Comparison of ENCODE assay signal across 12 mouse cellular contexts in the genomic region with DNA sequence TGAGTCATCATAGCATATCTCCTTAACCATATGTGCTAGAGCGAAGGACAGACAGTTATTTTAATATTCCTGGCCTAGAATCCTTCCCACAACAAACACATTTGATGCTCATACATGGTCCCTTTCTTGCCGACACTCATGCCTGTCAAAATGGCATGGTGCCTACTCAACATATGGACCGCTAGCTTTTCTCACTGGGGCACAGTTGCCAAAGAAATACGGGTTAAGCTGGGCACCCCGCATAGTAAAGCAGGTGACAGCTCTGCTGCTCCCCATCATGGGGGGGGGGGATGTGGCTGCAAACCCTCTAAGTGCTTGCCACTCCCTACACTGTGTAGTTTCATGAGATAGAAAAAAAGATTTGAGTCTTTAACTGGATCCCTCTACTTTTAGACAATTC.
DNase-seq lines count a peak whose midpoint lies in the region; ATAC-seq lines count a peak whose summit lies in the region.
"Had no signal": no experiment of that assay in that cellular context is flagged by ENCODE, and none has a peak within 500 bp of the region (broad histone marks: within the 10 kb centered on the region; RNA-seq: fewer than 3 reads in every experiment).

No protein-coding gene starts in this region.

- peak; percentile 92 for ATAC-seq in forebrain, embryonic 16.5 days
- ATAC-seq in CD4-positive, CD25-positive, alpha-beta regulatory T cell, adult 4 months = no peak

- H3K9me3 ChIP-seq in forebrain, embryonic 16.5 days (ENCODE audit: control insufficient read depth, low read length) = no peaks in the 10 kb centered on the region
- H3K9me3 ChIP-seq: embryonic facial prominence, embryonic 13.5 days; limb, embryonic 10.5 days had no signal

- no peak overlapping the region for H3K4me2 ChIP-seq in forebrain, embryonic 16.5 days (ENCODE audit: low read length)
- H3K4me2 ChIP-seq: embryonic facial prominence, embryonic 13.5 days had no signal

- peak; percentile 97 for DNase-seq in brain, adult 2 months (ENCODE audit: low read depth, low spot score)
- DNase-seq in brain, embryonic 18.5 days (ENCODE audit: low read depth, low spot score) = peak; percentile 69
- DNase-seq in left cerebral cortex, postnatal 36 days (ENCODE audit: low spot score in 2 of 2) = peak; percentile 57 to 60
- no peak for DNase-seq in gastrocnemius, postnatal 10 days
- no peak for DNase-seq in testis, postnatal 10 days (ENCODE audit: low spot score)
- DNase-seq: kidney, adult 18-20 months; lung, adult 18-20 months; thymus, postnatal 36 days had no signal

- no peak overlapping the region for H3K4me3 ChIP-seq in forebrain, embryonic 16.5 days (replicated peaks; ENCODE audit: low read length)
- H3K4me3 ChIP-seq: embryonic facial prominence, embryonic 13.5 days; limb, embryonic 10.5 days had no signal

- no peaks in the 10 kb centered on the region for H3K4me1 ChIP-seq in forebrain, embryonic 16.5 days (replicated peaks; ENCODE audit: control insufficient read depth, insufficient read depth, low read length)
- H3K4me1 ChIP-seq: embryonic facial prominence, embryonic 13.5 days; limb, embryonic 10.5 days had no signal

- no peak overlapping the region for H3K27ac ChIP-seq in forebrain, embryonic 16.5 days (ENCODE audit: low read length)
- H3K27ac ChIP-seq: embryonic facial prominence, embryonic 13.5 days; limb, embryonic 10.5 days had no signal

- H3K27me3 ChIP-seq in forebrain, embryonic 16.5 days (replicated peaks; ENCODE audit: control insufficient read depth, insufficient read depth, low read length) = no peaks in the 10 kb centered on the region
- H3K27me3 ChIP-seq: embryonic facial prominence, embryonic 13.5 days had no signal

- no peak overlapping the region for H3K9ac ChIP-seq in forebrain, embryonic 16.5 days (replicated peaks; ENCODE audit: low read depth, low read length)
- H3K9ac ChIP-seq: embryonic facial prominence, embryonic 13.5 days had no signal

- no peaks in the 10 kb centered on the region for H3K36me3 ChIP-seq in forebrain, embryonic 16.5 days (ENCODE audit: control insufficient read depth, insufficient read depth)
- H3K36me3 ChIP-seq: embryonic facial prominence, embryonic 13.5 days; limb, embryonic 10.5 days had no signal

- intact Hi-C loops in left cerebral cortex, postnatal 36 days (cut with DNase I) = no loop called here

- WGBS in forebrain, embryonic 16.5 days = 53% methylated on average over 5 of the region's 5 CpGs

Comparison
In these comparisons a context has a peak if more than half of its experiments do, and no peak if none do; other contexts are left out.
1. DNase-seq: peak in brain, adult 2 months (single experiment), brain, embryonic 18.5 days (single experiment) and left cerebral cortex, postnatal 36 days (2 of 2); none in gastrocnemius, postnatal 10 days (single experiment) and testis, postnatal 10 days (single experiment).